Mouse (Mus musculus): ENCODE data around the gene Epb41l4b.

- TF ChIP-seq CTCF (IDR thresholded peaks at IDR 0.05; ENCODE audit: insufficient read depth, low read depth, low read length) (no peak), POLR2A (IDR thresholded peaks at IDR 0.05; ENCODE audit: insufficient read depth, low read depth, low read length) (no peak)
Observed at GRCm38 (mm10) chr4:57119976-57120375, 23.3 kb downstream of the Epb41l4b start.

Data from olfactory bulb, adult 2 months (tissue).